Mouse (Mus musculus) C2C12 (cell line): Measurements from ENCODE around the gene Nkpd1.

Experiments
- CEBPB ChIP-seq: IDR thresholded peaks from one replicate; pipeline ENCODE4 v1.6.1; 2011; ENCODE audit warnings: low read depth, mild to moderate bottlenecking, control low read depth, moderate library complexity
- CTCF ChIP-seq: IDR thresholded peaks from one replicate; pipeline ENCODE4 v1.5.1; 2011; ENCODE audit not compliant: control insufficient read depth, insufficient read depth, insufficient read length
- FOSL1 ChIP-seq: IDR thresholded peaks from one replicate; pipeline ENCODE4 v1.8.0; 2011; ENCODE audit warnings: mild to moderate bottlenecking, low read length; ENCODE audit not compliant: poor library complexity, insufficient read depth, severe bottlenecking
- MAX ChIP-seq: IDR thresholded peaks from one replicate; pipeline ENCODE4 v1.6.1; 2011; ENCODE audit warnings: mild to moderate bottlenecking, control low read depth
- MYOD1 ChIP-seq: IDR thresholded peaks from one replicate; pipeline ENCODE4 v1.6.1; 2011; ENCODE audit warnings: low read depth; ENCODE audit not compliant: control insufficient read depth, insufficient read length
- MYOG ChIP-seq: IDR thresholded peaks from one replicate; pipeline ENCODE4 v1.6.1; 2011; ENCODE audit not compliant: control insufficient read depth, insufficient read length; ENCODE audit errors: extremely low read depth
- USF1 ChIP-seq: IDR thresholded peaks from one replicate; pipeline ENCODE4 v1.6.1; 2011; ENCODE audit warnings: low read depth, mild to moderate bottlenecking, control low read depth, moderate library complexity

GRCm38 (mm10) chr7:19472403-19472802 is 45.2 kb upstream of the Nkpd1 start:
- no peak for TF ChIP-seq CTCF
- TF ChIP-seq MAX, result no peak
- no peak for TF ChIP-seq CEBPB
- no peak for TF ChIP-seq MYOG
- no peak for TF ChIP-seq MYOD1
- no peak for TF ChIP-seq USF1
- TF ChIP-seq FOSL1, result no peak
